Mouse (Mus musculus) heart, adult 2 months (tissue): Measurements from ENCODE around the gene 1700042G07Rik.

Source experiments
- CTCF ChIP-seq: fragments of 200-600 bp; IDR thresholded peaks from 2 replicates; pipeline ENCODE4 v1.8.1; 2022; ENCODE audit warnings: antibody characterized with exemption, mild to moderate bottlenecking, moderate library complexity
- EP300 ChIP-seq: fragments of 200-500 bp; IDR thresholded peaks from 2 replicates; pipeline ENCODE4 v1.6.1; 2011; ENCODE audit warnings: low read depth, low read length, control low read depth; ENCODE audit not compliant: insufficient read depth
- POLR2A ChIP-seq: fragments of 200-500 bp; IDR thresholded peaks from 2 replicates; pipeline ENCODE4 v1.6.1; 2011; ENCODE audit warnings: mild to moderate bottlenecking, low read depth, low read length, control low read depth; ENCODE audit not compliant: insufficient read depth

DNA sequence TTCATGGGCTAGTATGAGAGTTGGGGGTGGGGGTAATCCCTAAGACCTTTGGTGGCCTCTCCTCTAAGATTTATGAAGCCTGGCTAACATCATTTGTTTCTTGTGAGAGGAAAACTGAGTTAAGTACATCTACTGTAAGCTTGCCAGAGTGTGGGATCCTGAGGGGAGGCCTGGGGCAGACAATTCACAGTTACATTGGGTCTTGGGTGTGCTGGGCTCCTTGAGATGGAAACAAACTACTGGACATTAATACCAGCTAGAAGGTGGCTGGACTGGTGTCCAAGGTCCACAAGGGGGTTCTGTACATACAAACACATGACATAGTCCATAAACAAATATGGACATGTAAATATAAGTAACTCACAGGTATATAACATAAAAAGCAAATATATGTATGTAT lies 2.0 kb downstream of the 1700042G07Rik start:
- TF ChIP-seq CTCF (no peak), POLR2A (no peak), EP300 (no peak)
